Mouse (Mus musculus): ENCODE measurements around the gene Gm8138. TPM values are rescaled to one million over a fixed set of nuclear protein-coding genes. Genes with fewer than 3 reads are reported as not detected.
"Not testable (repeated sequence)": the region's sequence is repeated elsewhere in the genome, so short reads cannot be mapped to it uniquely, and the experiment has no call there.

Gm8138 gene
- not detected in 2 replicates for polyA plus RNA-seq (2015; fragmentation: Nextera tagmentation; extraction: Ambion mirVana)

GRCm38 (mm10) chr14:43416250-43416649 lies at the start of gene Gm8138:
Gene Gm8138, minus strand, starts transcription at chr14:43416350.
- not testable (repeated sequence) for H3K27ac ChIP-seq; ATAC-seq (ENCODE audit: borderline replicate concordance, extremely low read depth, low FRiP score, low TSS enrichment)
- WGBS, result no CpG with 5 or more reads among the region's 3 CpGs

GRCm38 (mm10) chr14:43361713-43362112 lies 54.4 kb downstream of the Gm8138 start:
- not testable (repeated sequence) for ATAC-seq (ENCODE audit: borderline replicate concordance, extremely low read depth, low FRiP score, low TSS enrichment); H3K36me3 ChIP-seq; H3K4me3 ChIP-seq; H3K4me2 ChIP-seq; H3K9ac ChIP-seq; H3K4me1 ChIP-seq; H3K9me3 ChIP-seq; H3K27ac ChIP-seq; H3K27me3 ChIP-seq
- 78% methylated on average over 11 of the region's 11 CpGs for WGBS

More at GRCm38 (mm10) chr14:43416250-43416649, at the start of gene Gm8138:
- not testable (repeated sequence) for H3K36me3 ChIP-seq, H3K27me3 ChIP-seq, H3K9me3 ChIP-seq, H3K4me2 ChIP-seq, H3K4me1 ChIP-seq, H3K4me3 ChIP-seq, H3K9ac ChIP-seq

Other genes starting within 250 kb of the Gm8138 start
- gene Gm7233, start 236.5 kb downstream of the Gm8138 start, polyA plus RNA-seq (2015; fragmentation: Nextera tagmentation; extraction: Ambion mirVana), result 0.15 TPM in 1 of 2 replicates, not detected in the other
- gene Gm8122, start 181.0 kb downstream of the Gm8138 start, polyA plus RNA-seq (2015; fragmentation: Nextera tagmentation; extraction: Ambion mirVana), result not detected in 2 replicates
- gene Gm8126, start 157.7 kb downstream of the Gm8138 start, polyA plus RNA-seq (2015; fragmentation: Nextera tagmentation; extraction: Ambion mirVana), result not detected in 2 replicates
- not detected in 2 replicates for gene Gm9732, start 141.3 kb downstream of the Gm8138 start, polyA plus RNA-seq (2015; fragmentation: Nextera tagmentation; extraction: Ambion mirVana)
- gene Gm8127, start 122.5 kb downstream of the Gm8138 start, polyA plus RNA-seq (2015; fragmentation: Nextera tagmentation; extraction: Ambion mirVana), result not detected in 2 replicates
- gene 1700001F09Rik, start 68.5 kb downstream of the Gm8138 start, polyA plus RNA-seq (2015; fragmentation: Nextera tagmentation; extraction: Ambion mirVana), result not detected in 2 replicates
- gene Gm5799, start 127.2 kb upstream of the Gm8138 start, polyA plus RNA-seq (2015; fragmentation: Nextera tagmentation; extraction: Ambion mirVana), result 0.20 TPM in 1 of 2 replicates, not detected in the other
- not detected in 2 replicates for gene Gm17654, start 162.8 kb upstream of the Gm8138 start, polyA plus RNA-seq (2015; fragmentation: Nextera tagmentation; extraction: Ambion mirVana)
- gene Gm10375, start 191.7 kb upstream of the Gm8138 start, polyA plus RNA-seq (2015; fragmentation: Nextera tagmentation; extraction: Ambion mirVana), result not detected in 2 replicates

Data from lung, embryonic 15.5 days (tissue).